Mouse (Mus musculus): ENCODE results near the gene Dio3.
A peak's percentile ranks its signal among the peaks of the same experiment; 100 is the strongest.

The Dio3 gene

GRCm38 (mm10) chr12:110278853-110279252 lies at the start of gene Dio3:
Dio3 (plus strand) TSS chr12:110279068.
- DNase-seq (ENCODE audit: low spot score in 2 of 2) = no peak

DNA sequence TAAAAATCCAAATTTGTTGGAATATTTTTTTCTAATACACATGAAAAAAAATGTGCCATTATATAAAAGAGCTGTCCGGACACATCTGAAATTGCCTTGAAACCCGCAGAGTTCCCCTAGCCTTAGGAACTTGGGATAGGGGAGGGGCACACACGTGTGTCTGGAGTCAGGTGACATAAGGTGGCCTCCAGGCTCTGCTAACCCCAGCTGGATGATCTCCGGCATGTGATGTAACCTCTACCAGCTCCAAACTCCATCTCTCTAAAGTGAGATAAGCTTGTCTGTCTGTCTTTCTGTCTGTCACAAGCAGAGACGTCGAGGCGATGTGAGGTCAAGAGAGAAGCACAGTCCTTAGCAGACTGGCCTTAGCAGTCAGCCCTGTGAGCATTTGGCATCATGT lies 48.6 kb upstream of the Dio3 start:
- no peak for DNase-seq (ENCODE audit: low spot score in 2 of 2)

GRCm38 (mm10) chr12:110230767-110231166 lies 48.1 kb upstream of the Dio3 start:
- DNase-seq (ENCODE audit: low spot score in 2 of 2) = no peak

- DNase-seq (ENCODE audit: low spot score in 2 of 2) = no peak
Measured at GRCm38 (mm10) chr12:110231709-110232600, 46.9 kb upstream of the Dio3 start.

DNA sequence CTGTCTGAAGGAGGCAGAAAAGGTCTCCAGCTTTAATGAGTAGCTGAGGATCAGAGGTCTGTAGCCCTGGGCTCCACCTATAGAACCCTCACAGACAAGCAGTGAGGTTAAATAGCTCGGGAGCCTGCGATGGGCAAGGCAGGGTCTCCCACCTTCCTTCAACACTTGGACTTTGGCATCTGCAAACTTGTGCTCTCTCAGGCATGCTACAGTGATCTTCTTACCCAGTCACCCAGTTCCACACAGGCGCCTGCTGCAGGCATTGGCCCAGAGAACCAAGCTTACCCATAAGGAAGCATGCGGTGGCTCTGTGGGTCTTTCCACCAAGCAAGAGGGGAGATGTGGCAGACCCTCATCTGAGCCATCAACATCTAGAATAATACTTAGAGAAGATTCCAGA lies 43.0 kb upstream of the Dio3 start:
- DNase-seq (ENCODE audit: low spot score in 2 of 2) = no peak

DNA sequence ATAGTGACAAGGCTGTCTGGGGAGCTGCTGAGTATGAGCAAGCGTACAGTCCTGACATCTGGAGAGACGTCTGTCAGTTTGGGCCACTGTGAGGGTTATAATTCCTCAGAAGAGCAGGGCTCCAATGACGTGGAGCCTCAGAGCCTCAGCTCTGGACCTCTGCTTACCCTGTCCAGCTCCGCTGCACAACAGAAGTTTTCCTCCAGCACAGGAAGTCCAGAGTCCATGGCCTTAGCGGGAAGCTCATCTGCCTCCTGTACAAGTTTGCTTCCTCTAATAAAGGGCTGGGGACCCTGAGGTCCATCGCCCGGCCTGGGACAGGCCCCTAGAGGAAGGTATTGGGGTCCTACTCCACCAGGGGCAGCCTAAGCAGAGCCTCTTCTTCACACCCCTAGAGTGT lies 41.8 kb upstream of the Dio3 start:
- no peak for DNase-seq (ENCODE audit: low spot score in 2 of 2)

GRCm38 (mm10) chr12:110239358-110239757 lies 39.5 kb upstream of the Dio3 start:
- DNase-seq (ENCODE audit: low spot score in 2 of 2) = no peak

DNA sequence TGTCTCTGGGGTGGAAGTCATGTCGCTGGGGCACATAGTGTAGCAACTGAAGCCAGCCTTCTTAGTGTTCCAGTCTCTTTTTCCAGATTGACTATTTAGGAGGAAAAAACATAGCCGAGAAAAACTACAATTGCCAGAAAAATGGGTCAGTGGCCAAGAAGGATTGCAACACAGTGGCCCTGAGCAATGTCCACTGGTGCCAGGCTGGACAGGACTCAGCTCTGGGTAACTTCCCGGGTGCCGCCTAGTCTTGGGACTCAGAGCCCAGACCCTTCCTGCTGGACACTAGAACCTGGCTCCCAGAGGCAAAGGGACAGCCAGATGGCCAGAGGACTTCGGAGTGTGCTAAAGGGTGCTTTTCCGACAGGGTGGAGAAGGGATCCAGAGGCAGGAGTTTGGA lies 34.3 kb upstream of the Dio3 start:
- no peak for DNase-seq (ENCODE audit: low spot score in 2 of 2)

GRCm38 (mm10) chr12:110245461-110245860 lies 33.4 kb upstream of the Dio3 start:
- DNase-seq (ENCODE audit: low spot score in 2 of 2) = no peak

- peak; percentile 14 to 24 for DNase-seq (ENCODE audit: low spot score in 2 of 2)
Measured at GRCm38 (mm10) chr12:110252163-110252575, 26.7 kb upstream of the Dio3 start.

GRCm38 (mm10) chr12:110255731-110256130 lies 23.1 kb upstream of the Dio3 start:
- DNase-seq (ENCODE audit: low spot score in 2 of 2) = no peak

GRCm38 (mm10) chr12:110256478-110257220 lies 22.2 kb upstream of the Dio3 start:
- DNase-seq (ENCODE audit: low spot score in 2 of 2) = no peak

DNA sequence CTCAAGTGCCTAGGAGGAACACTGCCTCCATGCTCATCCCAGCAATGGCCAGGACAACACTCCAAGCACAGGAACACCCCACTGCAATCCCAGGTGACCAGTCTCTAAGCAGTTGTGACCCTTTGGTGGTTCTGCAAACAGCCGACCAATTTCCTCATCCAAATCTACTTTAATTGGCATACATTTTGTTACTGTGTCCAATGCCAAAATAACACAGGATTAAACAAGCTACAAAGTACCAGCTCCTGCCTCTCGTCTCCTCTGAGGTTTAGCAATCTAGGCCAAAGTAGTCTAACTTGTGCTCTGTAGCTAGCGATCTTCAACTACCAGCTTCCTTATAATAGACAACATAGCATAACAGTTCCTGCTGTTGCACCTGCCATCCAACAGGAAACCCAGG lies 10.6 kb upstream of the Dio3 start:
- no peak for DNase-seq (ENCODE audit: low spot score in 2 of 2)

GRCm38 (mm10) chr12:110269686-110270085 lies 9.2 kb upstream of the Dio3 start:
- peak in 1 of 2 experiments; percentile 39 for DNase-seq (ENCODE audit: low spot score in 2 of 2)

DNA sequence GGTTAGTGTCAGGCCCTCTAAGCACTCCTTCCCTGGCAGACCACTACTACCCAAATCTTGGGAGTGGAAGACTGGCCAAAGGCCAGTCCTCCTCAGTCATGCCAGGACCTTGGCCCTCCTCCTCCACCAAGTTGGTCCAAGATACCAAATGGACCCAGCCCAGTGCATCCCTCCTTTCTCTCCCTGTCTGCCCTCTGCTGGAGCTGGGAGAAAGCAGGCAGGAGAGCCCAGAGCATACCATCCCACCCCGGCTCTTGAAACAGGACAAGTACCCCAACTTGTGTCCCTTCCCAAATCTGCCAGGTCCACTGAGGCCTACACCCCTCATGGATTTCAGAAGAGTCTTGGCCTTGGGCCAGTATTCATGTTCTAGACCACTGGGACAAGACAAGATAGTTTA lies 2.8 kb upstream of the Dio3 start:
- no peak for DNase-seq (ENCODE audit: low spot score in 2 of 2)

GRCm38 (mm10) chr12:110277259-110277964 lies 1.5 kb upstream of the Dio3 start:
- no peak for DNase-seq (ENCODE audit: low spot score in 2 of 2)

GRCm38 (mm10) chr12:110277965-110278307 lies 932 bp upstream of the Dio3 start:
- DNase-seq (ENCODE audit: low spot score in 2 of 2) = no peak

DNA sequence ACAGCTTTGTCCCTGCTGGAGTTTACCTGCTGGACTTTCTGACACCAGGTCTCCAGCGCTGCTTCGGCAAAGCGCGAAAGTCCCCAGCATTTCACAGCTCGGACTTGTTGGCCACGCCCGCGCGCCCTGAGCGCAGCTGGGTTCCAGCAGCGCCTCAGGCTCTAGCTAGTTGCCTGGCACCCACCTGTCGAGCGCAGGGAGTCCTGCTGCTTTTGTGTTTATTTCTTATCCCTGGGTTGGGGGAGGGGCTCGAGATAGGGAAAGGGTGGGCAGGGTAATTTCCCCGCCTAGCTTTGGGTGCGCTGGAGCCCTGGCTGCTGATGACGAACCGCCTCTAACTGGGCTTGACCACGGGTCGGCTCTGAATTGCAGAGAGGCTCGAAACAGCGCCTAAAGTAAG lies 1.5 kb downstream of the Dio3 start:
- no peak for DNase-seq (ENCODE audit: low spot score in 2 of 2)

DNA sequence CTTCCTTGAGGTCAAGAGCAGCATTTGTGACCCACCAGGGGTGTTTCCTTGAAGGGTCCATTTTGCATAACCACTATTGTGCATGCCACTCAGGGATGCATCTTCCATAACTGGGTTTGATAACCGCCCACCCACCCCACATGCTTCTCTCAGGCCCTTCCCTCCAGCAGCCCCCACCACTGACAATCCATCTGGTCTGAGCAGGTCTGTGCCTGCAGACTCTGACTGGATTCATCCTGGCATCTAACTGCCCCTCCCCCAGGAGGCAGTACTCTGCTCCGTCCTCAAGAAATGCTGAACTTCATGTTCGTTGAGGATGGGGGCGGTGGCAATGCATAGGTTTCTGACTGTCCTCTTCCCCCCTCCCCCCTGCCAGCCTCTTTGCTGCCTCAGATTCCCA lies 4.9 kb downstream of the Dio3 start:
- no peak for DNase-seq (ENCODE audit: low spot score in 2 of 2)

GRCm38 (mm10) chr12:110292816-110293215 lies 13.9 kb downstream of the Dio3 start:
- no peak for DNase-seq (ENCODE audit: low spot score in 2 of 2)

DNA sequence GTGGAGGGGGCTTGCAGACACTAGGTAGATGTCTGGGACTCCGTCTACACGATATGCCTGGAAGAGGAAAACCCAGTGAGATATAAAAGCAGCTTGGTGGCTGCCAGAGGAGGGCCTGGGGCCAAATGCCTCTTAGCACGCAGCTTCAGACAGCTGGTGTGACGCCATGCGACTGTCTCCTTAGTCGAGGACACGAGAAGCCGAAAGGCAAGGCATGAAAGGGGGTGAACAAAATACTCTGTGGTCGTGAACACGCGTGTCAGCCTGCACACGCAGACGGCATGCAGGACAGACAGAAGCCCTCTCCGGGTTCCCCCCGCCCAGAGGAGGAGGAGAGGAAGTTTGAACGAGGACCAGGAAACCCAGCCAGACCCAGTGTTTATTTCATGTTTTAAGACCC lies 16.0 kb downstream of the Dio3 start:
- DNase-seq (ENCODE audit: low spot score in 2 of 2) = no peak

GRCm38 (mm10) chr12:110298653-110299052 lies 19.8 kb downstream of the Dio3 start:
- DNase-seq (ENCODE audit: low spot score in 2 of 2) = no peak

DNA sequence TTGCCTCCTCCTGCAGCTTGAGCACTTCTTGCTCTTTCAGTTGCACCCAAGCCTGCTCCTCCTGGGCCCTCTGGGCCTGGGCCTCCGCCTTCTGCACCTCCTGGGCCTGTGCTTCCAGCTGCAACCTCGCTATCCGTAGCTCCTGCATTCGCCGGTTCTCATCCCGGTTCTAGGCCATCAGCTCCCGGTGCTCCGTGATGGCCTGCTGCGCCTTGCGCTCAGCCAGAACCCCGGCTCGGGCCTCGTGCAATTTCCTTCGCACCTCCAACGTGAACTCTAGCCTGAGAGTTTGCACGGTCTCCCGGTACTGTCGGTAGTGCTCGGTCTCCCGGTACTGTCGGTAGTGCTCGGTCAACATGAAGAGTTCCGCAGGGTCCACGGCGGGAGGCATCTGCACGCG lies 40.8 kb downstream of the Dio3 start:
- DNase-seq (ENCODE audit: low spot score in 2 of 2) = no peak

Data from left cerebral cortex, adult 9 months (tissue).